Mouse (Mus musculus): ENCODE measurements around the gene Ccdc172.

Ccdc172 gene

DNA sequence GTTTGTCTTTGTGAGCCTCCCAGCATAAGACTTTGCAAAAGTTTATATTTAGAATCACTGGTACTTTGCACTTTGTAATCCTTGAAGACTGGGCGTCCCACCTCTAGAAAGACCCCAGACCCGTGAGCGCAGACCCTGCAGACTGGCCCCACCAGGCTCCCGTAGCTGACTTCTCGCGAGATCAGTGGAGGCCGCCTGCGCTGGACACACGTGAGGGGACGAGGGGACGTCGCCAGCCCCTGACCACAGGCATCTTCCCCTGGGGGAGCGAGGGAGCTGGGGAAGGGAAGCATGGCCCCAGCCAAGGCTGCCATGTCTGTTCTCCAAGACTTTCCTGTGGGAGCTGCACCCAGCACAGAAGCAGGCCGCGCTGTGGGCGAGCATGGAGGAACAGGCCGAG, at the start of gene Ccdc172:
TSS of gene Ccdc172 (plus strand) at position 176 of the 400 bp plus-strand sequence.
- no peak for DNase-seq (ENCODE audit: low spot score in 2 of 2)

DNA sequence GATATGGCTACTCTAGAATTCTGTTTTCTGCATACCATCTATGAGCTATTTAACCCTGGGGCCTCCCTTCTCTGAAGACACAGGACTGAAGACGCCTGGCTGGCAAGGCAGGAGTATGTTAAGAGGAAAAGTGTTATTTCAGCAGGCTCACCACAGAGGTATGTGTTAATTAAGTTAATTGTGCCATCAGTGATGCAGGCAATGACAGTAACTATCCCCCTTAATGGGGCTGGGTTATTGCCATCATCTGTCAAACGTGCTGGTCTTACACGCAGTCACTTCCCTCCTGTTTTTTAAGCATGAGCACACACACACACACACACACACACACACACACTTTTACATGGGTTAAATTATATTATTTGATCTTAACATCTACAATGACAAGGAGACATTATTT, 48.0 kb upstream of the Ccdc172 start:
- no peak for DNase-seq (ENCODE audit: low spot score in 2 of 2)

DNA sequence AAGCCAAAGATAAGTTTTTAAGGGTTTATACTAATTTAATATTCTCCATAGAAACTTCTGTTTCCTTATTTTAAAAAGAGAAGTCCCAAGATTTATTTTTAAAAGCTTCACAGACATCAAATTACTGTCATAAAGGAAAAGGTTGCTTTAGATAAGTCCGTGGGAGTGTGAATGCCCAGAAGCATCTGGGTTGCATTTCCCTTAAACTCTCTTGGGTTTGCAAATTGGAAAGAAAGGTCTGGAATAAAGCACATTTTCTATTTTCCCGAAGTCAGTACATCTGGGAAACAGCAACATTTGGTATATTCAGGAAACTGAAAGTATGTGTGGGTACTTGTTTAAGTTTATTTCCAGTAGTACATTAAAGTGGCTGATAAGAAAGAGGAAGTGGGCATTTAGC, 43.5 kb upstream of the Ccdc172 start:
- DNase-seq (ENCODE audit: low spot score in 2 of 2), result no peak

DNA sequence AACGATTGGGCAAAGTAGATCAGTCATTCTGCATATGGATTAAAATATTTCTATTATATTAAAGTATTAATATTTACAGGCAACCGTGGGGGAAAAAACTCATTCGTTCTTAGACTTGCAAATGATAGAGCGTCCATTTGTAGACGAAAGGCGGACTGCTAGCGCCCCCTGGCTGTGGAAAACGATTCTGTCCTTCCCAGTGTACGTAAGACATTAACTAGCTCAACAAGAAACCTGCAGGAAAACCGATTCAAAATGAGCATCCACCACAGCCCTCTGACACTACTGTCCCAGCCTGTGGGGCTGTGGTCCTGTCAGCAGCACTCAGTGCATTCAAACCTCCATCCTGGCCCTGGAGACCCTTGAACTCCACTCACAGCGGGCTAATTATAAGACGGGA, 42.4 kb upstream of the Ccdc172 start:
- peak; percentile 69 to 90 for DNase-seq (ENCODE audit: low spot score in 2 of 2)

DNA sequence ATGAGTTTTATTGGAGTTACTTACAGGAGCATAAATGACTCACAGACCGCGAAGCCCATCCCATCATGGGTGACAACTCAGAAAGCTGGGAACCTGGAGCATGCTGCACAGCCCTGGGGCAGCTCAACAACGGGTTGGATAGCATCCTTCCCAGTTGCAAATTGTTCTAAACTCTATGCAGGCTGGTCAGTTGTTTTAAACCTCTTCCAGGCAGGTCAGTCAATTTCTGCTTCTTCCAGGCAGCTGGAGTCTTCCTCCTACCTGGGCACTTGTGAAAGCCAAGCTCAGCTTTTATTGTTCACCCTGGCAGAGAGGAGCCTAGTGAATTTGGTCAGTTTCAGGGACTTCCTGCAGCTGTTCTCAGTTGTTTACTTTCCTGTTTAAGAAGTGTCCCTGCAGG, 37.5 kb upstream of the Ccdc172 start:
- no peak for DNase-seq (ENCODE audit: low spot score in 2 of 2)

DNA sequence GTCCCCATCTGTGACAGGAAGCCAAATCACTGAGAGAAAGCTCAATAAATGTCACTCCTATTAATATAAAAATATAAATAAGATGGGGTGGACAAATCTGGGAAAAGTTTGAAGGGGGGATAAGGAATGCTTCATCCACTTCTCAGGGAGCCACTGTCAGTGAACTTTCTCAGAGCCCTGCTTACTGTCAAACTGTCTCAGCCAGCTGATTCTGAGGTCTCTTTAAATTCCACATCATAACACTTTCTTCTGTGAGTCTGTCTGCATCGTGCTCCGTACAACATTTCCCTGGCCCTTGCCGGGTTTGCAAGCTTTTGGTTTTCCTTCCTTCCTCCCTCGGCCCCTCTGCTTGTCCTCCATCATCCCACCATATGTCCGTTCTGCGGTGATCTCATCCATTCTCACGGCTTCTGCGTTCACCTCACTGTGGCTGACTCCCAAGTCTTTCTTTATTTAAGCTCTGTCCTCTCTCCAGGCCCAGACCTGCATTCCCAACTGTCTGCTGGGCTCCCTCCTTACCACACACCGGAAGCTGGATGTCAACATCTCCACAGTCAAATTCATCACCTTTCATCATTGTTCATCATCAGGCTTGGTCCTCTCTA, 29.3 kb upstream of the Ccdc172 start:
- DNase-seq (ENCODE audit: low spot score in 2 of 2), result no peak

DNA sequence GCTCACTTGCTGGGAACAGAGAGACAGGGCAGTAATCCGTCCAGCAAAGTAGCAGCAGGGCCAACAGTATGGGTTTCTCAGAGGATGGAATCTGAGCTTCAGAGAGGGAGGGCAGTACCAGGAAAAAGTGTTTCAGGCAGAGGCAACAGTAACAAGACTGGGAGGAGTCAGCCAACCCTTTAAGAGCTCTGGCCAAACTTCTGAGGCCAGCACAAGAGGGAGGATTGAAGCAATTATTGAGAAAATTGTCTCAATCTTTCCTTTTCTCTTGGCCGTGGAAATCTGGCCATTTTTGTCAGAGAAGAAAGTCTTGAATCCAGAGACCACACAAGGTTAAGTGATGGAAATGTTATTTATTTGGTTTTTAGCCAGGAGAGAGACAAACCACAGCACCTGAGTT, 25.1 kb upstream of the Ccdc172 start:
- DNase-seq (ENCODE audit: low spot score in 2 of 2), result no peak

DNA sequence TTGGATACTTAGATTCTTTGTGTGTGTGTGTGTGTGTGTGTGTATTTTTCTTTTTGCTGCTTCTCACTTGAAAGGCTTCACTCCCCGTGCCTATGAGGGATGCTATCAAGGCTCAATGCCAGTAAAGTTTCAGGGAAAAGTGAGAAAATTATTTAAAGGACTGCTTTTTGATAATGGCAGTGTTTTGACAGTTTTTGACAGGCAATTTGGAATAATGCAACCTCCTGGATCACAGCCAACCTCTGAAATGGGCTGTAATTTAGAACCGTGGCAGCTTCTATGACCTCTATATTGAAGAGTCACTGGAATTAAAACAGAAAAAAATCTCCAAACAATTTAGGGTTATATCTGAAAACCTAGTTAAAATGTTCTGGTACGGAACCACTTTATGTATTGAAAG, 14.7 kb upstream of the Ccdc172 start:
- no peak for DNase-seq (ENCODE audit: low spot score in 2 of 2)

DNA sequence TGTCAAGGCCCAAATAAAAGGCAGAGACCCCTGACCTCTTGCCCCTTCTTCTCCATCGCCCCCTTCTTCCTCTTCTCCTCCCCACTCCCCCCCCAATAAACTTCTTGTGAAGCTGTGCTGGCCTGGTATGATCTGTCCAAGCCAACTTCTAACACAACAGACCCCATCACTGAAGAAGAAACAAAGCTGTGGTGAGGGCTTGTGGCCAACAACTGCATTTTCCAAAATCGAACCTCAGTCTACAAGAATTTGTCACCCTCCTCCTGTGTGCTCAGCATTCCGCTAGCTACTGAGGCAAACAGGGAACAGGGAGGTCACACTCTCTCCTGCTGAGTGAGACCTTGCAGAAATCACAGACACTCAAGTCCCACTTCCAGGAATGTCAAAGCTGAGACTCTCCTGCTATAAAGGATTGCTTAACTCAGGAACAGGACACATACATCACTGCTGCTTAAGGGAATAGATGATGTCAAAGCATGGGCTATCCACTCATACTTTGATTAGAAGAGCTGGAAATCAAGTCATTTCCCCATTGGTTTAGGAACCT, 12.3 kb upstream of the Ccdc172 start:
- DNase-seq (ENCODE audit: low spot score in 2 of 2), result no peak

DNA sequence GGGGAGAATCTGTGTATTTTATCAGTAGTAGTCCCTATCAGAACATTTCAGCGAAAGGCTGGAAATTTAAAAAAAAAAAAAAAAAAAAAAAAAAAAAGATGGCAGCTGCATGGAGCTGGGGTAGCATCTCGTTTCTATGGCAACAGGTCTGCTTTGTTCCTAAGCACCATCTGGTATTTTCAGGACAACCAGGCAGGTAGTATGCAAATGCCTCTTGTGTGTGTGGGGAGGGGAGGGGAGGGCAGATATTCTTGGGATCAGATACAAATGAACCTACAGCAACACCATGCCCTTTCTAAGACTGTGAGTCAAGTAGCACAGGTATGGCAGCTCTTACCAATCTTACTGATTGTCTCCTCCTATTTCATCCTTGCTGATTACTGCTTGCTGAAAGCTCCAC, 11.7 kb upstream of the Ccdc172 start:
- DNase-seq (ENCODE audit: low spot score in 2 of 2), result no peak

DNA sequence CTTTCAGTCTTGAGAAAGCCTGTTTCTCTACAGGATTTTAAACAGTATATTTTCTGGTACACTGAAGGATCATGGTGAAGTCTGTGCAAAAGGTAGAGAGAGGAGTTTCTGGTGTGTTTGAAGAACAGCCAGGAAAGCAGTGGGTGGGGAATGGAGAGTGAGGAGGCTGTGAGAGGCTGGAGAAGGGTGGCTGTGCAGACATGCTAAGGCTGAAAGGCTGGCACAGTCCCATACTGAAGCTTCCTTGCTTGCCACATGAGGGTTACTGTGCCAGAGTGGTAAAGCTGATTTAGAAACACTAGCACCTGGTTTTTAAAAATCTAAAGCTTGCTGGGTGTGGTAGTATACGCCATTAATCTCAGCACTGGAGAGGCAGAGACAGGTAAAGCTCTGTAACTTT, 9.9 kb downstream of the Ccdc172 start:
- no peak for DNase-seq (ENCODE audit: low spot score in 2 of 2)

DNA sequence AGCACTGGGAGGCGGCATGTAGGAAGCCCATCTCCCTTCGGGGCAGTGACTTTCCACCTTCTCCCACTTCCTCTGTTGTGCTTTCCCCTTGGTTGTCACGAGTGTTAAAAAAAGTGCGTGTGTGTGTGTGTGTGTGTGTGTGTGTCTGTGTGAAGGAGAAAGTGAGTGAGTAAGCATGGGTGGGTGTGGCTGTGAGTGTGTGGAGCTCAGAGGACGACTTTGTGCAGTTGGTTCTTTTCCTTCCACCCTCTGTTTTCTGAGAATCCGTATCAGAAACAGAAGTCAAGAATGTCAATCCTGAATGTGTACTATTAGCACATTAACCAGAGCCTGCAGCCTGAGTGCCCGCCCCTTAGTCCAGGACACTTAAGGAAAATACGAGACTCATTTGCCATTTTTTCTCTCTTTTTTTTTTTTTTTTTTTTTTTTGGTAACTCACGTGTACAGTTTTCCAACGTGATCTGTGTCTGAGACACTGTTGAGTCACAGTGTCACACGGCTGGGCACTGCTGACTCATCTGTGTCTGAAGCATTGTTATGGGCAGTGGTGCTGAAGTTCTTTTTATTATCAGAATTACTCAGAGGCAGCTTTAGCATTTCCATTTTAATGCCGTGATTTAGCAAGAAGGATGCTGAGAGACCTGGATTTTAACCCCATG, 12.1 kb downstream of the Ccdc172 start:
- no peak for DNase-seq (ENCODE audit: low spot score in 2 of 2)

DNA sequence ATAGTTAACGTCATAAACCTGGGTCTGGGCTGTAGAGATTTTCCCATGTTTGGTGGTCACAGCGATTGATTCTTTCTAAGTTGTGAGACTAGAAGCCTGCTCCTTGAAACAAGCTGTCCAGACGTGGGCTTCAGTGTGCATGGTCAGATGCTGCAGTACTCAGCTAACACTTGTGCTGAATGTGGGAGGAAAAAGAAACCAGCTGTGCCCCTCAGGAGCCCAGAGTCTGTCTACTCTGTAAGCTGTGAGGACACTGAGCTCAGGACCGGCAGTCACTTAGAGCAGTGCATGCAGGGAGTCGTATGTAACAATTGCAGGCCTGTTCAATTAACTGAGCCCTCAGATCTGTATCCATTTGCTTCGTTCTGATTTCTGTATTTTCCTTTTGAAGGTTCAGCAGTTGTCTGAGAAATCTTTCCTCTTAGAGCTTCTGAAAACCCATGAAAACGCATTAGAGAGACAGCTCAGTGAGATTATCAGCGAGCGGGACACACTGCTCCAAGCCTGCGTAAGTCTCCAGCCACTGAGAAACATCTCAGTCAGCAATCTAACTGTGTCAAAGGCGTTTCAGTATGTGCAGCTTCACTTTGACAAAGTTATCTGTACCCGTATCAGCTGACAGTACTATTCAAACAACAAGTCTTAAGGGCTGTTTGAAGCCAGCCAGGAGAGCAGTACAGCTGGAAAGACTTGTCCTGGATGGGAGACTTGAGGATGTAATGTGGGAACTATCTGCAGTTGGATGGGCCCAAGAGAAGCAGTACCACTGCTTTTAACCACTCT, 13.9 kb downstream of the Ccdc172 start:
- DNase-seq (ENCODE audit: low spot score in 2 of 2), result no peak

DNA sequence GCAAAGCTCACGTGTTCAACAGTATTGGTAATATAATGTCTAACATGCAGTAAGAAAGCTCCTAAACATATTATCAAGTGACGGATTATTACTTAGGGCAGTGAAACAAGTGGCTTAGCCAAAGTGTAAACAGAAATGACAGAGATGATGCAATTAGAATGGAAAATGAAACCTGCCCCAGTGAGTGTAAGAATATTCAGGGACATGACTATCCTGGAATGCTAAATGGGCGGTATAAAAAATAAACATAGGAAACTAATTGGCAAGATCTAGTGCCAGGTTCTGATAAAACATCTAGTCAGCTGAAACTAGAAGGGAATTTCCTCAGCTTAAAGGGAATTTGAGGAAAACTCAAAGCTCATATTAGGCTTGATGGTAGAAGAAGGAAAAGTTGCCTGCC, 21.3 kb downstream of the Ccdc172 start:
- DNase-seq (ENCODE audit: low spot score in 2 of 2), result no peak

DNA sequence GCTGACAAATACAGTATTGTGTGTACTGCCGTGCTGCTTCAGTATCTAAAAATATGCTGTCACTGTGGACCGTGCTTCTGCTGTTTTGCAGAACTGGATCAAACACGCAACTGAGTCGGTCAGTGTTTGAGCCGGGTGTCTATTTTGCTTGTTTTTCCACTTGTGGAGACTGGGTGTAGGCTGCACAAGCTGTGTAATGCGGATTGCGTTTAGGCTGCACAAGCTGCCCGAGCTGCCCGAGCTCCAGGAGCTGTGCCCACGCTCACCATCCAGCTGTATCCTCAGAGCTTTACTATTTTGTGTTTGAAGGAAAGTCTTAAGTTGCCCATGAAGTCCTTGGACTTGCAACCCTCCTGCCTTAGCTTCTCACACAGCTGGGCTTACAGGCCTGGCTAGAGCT, 24.9 kb downstream of the Ccdc172 start:
- no peak for DNase-seq (ENCODE audit: low spot score in 2 of 2)

DNA sequence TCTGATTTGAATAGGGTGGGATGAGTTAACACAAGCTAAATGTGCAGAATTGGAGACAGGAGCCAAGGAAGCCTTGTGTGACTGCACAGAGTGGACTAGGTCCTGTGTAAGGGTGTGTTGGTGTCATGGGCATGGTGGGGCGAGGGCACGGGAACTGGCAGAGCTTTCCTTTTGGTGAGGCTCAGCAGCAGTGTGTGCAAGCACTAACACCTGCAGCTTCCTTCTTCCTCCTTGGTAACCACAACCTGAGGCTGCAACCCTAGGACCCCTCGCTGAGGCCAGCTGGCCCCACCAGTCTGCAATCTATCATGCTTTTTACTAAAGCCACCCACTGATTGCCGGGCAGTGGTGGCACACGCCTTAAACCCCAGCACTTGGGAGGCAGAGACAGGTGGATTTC, 28.6 kb downstream of the Ccdc172 start:
- DNase-seq (ENCODE audit: low spot score in 2 of 2), result no peak

DNA sequence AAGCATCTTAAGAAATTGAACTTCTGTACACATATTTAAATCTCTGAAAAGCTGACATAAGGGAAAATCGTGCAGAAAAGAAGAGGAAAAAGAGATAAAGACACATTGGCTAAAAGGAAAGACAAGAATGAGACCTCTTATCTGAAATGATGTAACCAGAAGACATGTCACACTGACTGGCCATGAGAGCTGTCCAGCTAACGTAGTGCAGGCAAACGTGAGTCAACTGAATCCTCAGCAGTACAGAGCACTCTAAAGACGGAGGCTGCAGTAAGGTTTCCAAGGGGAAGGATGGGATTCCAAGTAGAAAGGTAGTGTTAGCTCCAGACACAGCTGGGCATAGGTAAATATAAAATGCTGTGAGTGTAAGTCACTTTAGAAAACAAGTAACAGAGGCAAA, 36.6 kb downstream of the Ccdc172 start:
- DNase-seq (ENCODE audit: low spot score in 2 of 2), result no peak

DNA sequence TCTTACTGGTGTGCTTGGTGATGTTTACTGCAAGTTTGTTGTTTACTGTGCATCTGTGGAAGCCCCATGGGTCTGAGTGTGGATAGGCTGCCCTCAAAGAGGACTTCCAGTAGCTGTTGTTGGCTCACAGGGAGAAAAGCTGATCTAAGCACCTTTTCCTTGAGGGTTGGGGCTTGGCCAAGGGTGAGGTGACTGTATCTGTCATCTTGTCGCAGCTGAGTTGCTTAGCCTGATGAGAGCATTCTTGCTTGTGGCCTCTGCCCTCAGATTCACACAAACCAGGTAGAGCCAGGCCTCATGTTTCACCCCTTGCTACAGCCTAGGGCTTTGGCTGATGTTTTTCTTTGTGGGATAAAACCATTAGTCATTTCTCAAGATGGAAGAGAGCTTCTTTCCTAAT, 38.7 kb downstream of the Ccdc172 start:
- DNase-seq (ENCODE audit: low spot score in 2 of 2), result no peak

DNA sequence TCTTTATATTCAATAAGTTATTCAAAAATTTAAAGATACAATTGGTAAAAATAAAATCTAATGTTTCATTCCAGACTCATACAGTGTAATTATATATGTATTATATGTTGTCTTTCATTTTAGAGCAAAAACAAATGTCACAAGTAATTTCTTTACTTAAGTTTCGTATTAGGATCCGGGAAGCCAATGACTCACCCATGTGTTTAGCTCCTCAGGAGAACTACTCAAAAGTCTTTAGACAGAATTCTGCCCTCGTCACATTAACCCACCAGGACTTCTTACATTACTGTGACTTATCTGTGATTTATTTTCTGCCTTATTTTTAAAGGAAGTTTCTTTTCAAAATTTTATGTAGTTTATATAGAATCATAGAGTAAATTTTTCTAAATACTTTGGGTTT, 39.1 kb downstream of the Ccdc172 start:
- DNase-seq (ENCODE audit: low spot score in 2 of 2), result no peak

DNA sequence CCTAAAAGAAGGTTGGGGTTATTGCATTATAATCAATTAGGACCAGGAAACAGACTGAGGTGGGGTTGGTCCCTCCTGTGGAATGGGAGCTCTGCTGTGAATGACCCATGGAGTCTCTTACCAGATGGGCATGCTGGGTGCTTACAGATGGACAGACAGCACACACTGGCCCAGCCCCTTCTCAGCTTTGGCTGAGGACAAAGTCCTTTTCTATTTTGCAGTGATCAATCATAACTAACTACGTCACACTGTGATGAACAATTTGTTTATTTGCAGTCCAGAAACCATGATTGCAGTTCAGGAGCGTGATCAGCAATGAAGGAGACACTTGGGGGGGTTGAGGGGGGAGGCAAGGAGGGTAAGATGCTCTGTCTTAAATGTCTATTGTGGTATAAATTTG, 43.2 kb downstream of the Ccdc172 start:
- DNase-seq (ENCODE audit: low spot score in 2 of 2), result no peak

DNA sequence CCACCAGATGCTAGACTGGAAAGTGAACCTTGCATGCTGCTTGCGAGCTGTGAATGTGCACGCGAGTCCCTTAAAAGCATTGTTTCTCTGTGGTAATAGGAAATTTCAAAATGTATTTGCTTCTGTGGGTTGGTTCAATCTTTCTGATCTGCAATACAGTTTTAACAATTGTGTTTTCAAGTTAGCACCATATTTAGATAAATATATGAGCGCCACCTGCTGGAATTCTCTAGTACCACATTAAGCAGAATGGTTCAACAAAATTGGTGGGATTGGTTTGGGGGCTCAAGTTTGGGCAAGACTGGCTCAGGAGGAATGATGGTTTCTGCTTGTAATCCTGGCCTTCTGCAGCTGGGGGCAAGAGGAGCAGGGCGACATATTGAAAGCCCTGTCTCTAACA, 46.6 kb downstream of the Ccdc172 start:
- no peak for DNase-seq (ENCODE audit: low spot score in 2 of 2)

DNA sequence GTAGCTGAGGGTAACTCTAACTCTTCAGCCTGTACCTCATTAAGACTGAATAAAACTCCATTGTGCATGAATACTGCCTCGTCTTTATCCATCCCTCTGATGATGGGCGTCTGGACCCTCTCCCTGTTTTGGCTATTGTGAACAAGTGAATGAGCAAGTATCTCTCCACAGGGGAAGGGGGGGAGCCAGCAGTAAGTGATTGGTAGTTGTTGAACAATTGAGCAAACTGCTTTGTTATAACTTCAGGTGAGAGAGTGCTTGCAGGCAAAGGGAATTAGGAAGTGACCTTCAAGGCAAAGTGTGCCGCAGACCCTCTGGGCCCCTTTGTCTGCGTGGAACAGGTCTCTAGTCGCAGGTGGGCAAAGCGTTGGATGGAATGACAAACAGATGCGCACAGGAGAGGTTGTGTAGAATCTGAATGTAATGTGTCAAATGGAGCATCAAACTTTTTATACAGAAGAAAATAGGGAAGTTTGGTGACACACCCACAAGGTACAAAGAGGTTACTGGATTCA, 50.6 kb downstream of the Ccdc172 start:
- DNase-seq (ENCODE audit: low spot score in 2 of 2), result no peak

DNA sequence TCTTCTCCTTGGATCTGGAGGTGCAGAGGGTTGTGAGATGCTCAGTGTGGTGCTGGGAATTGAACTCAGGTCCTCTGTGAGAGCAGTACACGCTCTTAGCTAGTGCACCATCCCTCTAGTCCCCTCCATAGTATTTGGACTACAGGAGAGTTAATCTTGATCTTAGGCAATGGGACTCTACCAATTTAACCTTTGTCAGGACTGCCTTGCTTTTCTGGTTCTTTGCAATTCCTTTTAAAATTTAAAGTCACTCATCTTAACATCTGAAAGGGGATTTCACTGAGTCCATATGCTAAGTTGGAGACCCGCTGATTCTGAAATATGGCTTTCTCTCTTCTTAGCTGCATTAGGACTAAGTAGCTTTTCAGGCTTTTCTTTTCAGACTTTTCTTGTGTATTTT, 59.8 kb downstream of the Ccdc172 start:
- no peak for DNase-seq (ENCODE audit: low spot score in 2 of 2)
